Mouse (Mus musculus): Measurements from ENCODE around the gene Eif4e1b.

The Eif4e1b gene

GRCm38 (mm10) chr13:54797861-54798643, 14.3 kb downstream of the Eif4e1b start:
- no peak for DNase-seq (ENCODE audit: extremely low read depth, insufficient read length, low spot score)

GRCm38 (mm10) chr13:54798740-54799139, 14.9 kb downstream of the Eif4e1b start:
- DNase-seq (ENCODE audit: extremely low read depth, insufficient read length, low spot score) = no peak

- peak; percentile 39 for DNase-seq (ENCODE audit: extremely low read depth, insufficient read length, low spot score)
Observed at GRCm38 (mm10) chr13:54799701-54800100, 15.9 kb downstream of the Eif4e1b start.

- DNase-seq (ENCODE audit: extremely low read depth, insufficient read length, low spot score) = no peak
Observed at GRCm38 (mm10) chr13:54800206-54800605, 16.4 kb downstream of the Eif4e1b start.

GRCm38 (mm10) chr13:54803010-54803409, 19.2 kb downstream of the Eif4e1b start:
- DNase-seq (ENCODE audit: extremely low read depth, insufficient read length, low spot score) = no peak

- no peak for DNase-seq (ENCODE audit: extremely low read depth, insufficient read length, low spot score)
Observed at GRCm38 (mm10) chr13:54805134-54805838, 21.5 kb downstream of the Eif4e1b start.

GRCm38 (mm10) chr13:54806434-54806976, 22.7 kb downstream of the Eif4e1b start:
- DNase-seq (ENCODE audit: extremely low read depth, insufficient read length, low spot score) = no peak

GRCm38 (mm10) chr13:54808067-54808466, 24.3 kb downstream of the Eif4e1b start:
- no peak for DNase-seq (ENCODE audit: extremely low read depth, insufficient read length, low spot score)

GRCm38 (mm10) chr13:54811476-54811875, 27.7 kb downstream of the Eif4e1b start:
- no peak for DNase-seq (ENCODE audit: extremely low read depth, insufficient read length, low spot score)

- no peak for DNase-seq (ENCODE audit: extremely low read depth, insufficient read length, low spot score)
Observed at GRCm38 (mm10) chr13:54813381-54813780, 29.6 kb downstream of the Eif4e1b start.

- no peak for DNase-seq (ENCODE audit: extremely low read depth, insufficient read length, low spot score)
Observed at GRCm38 (mm10) chr13:54818399-54819254, 34.8 kb downstream of the Eif4e1b start.

GRCm38 (mm10) chr13:54821106-54821505, 37.3 kb downstream of the Eif4e1b start:
- DNase-seq (ENCODE audit: extremely low read depth, insufficient read length, low spot score) = no peak

- no peak for DNase-seq (ENCODE audit: extremely low read depth, insufficient read length, low spot score)
Observed at GRCm38 (mm10) chr13:54821931-54822330, 38.1 kb downstream of the Eif4e1b start.

GRCm38 (mm10) chr13:54824111-54824931, 40.5 kb downstream of the Eif4e1b start:
- peak; percentile 94 for DNase-seq (ENCODE audit: extremely low read depth, insufficient read length, low spot score)

GRCm38 (mm10) chr13:54827992-54828391, 44.2 kb downstream of the Eif4e1b start:
- DNase-seq (ENCODE audit: extremely low read depth, insufficient read length, low spot score) = peak; percentile 41

- DNase-seq (ENCODE audit: extremely low read depth, insufficient read length, low spot score) = peak; percentile 37
Observed at GRCm38 (mm10) chr13:54828508-54828907, 44.7 kb downstream of the Eif4e1b start.

- DNase-seq (ENCODE audit: extremely low read depth, insufficient read length, low spot score) = no peak
Observed at GRCm38 (mm10) chr13:54829450-54829849, 45.7 kb downstream of the Eif4e1b start.

- DNase-seq (ENCODE audit: extremely low read depth, insufficient read length, low spot score) = no peak
Observed at GRCm38 (mm10) chr13:54836351-54837030, 52.7 kb downstream of the Eif4e1b start.

GRCm38 (mm10) chr13:54837061-54837460, 53.3 kb downstream of the Eif4e1b start:
- no peak for DNase-seq (ENCODE audit: extremely low read depth, insufficient read length, low spot score)

Data from 3134 (cell line).